Mouse (Mus musculus) E14TG2a.4 (cell line): ENCODE measurements around the gene Blvra.
"Not testable (repeated sequence)": the region's sequence is repeated elsewhere in the genome, so short reads cannot be mapped to it uniquely, and the experiment has no call there.

Experiments
- H3K27me3 ChIP-seq: 2 replicates; pipeline ENCODE4 v1.6.1; 2014; ENCODE audit warnings: low read length, control low read depth; ENCODE audit not compliant: insufficient read depth
- H3K36me3 ChIP-seq: 2 replicates; pipeline ENCODE4 v1.6.1; 2014; ENCODE audit warnings: low read length, control low read depth; ENCODE audit not compliant: insufficient read depth
- H3K4me1 ChIP-seq: replicated peaks from 2 replicates; pipeline ENCODE4 v1.6.1; 2014; ENCODE audit warnings: low read depth, low read length, control low read depth
- H3K4me3 ChIP-seq: replicated peaks from 2 replicates; pipeline ENCODE4 v1.5.1; 2014; ENCODE audit warnings: mild to moderate bottlenecking, low read length
- H3K9me3 ChIP-seq: 2 replicates; pipeline ENCODE4 v1.6.1; 2014; ENCODE audit warnings: low read length, control low read depth
- CTCF ChIP-seq: conservative IDR thresholded peaks from 2 replicates; pipeline ENCODE4 v1.5.1; 2014; ENCODE audit warnings: low read length
- NANOG ChIP-seq: IDR thresholded peaks from 2 replicates; pipeline ENCODE4 v1.6.1; 2014; ENCODE audit warnings: borderline replicate concordance, low read length, mixed read lengths
- POU5F1 ChIP-seq: IDR thresholded peaks from 2 replicates; pipeline ENCODE4 v1.6.1; 2014; ENCODE audit warnings: low read length, borderline replicate concordance

Gene Blvra

DNA sequence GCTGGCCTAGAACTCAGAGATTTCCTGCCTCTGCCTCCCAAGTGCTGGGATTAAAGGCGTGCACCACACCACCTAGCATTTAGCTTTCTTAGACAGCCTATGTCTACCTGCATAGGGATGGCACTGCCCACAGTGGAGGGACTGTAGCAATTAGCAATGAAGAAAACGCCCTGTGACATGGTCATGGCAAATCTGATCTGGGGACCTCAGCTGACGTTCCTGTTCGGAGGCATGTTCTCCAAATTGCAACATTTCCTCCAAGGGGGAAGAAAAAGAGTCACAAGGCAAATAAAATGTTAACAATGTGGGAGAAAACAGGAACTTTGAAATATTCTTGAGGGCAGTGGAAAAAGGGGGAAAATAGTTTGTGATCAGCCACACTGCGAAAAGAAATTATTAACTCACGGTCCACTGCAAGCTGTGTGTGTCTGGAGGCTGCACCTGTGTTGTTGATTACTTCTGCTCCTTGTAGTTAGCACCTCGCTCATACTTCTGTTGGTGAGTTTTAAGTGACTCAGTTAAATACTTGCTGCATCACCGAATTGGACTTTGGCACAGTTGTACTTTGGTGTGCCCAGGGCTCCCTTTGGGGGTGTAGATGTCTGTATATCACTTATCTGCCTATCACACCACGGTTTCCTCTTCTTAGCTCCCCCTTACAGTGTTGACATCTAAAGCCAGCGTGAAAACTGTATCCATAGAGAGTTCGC is 9.6 kb downstream of the Blvra start:
- Histone ChIP-seq H3K4me3 (no peak overlapping the region), H3K36me3 (no peaks in the 10 kb centered on the region), H3K27me3 (no peaks in the 10 kb centered on the region), H3K4me1 (peaks cover 21% of the 10 kb centered on the region), H3K9me3 (no peaks in the 10 kb centered on the region)
- TF ChIP-seq CTCF (no peak), NANOG (no peak), POU5F1 (no peak)

- Histone ChIP-seq H3K9me3 (no peaks in the 10 kb centered on the region), H3K36me3 (no peaks in the 10 kb centered on the region), H3K4me3 (no peak overlapping the region), H3K27me3 (no peaks in the 10 kb centered on the region), H3K4me1 (peaks cover 21% of the 10 kb centered on the region)
- no peak for TF ChIP-seq NANOG
- TF ChIP-seq POU5F1, result no peak
- no peak for TF ChIP-seq CTCF
Observed at GRCm38 (mm10) chr2:127080591-127081218, 10.2 kb downstream of the Blvra start.

- Histone ChIP-seq H3K4me1 (no peaks in the 10 kb centered on the region), H3K4me3 (no peak overlapping the region), H3K27me3 (no peaks in the 10 kb centered on the region), H3K36me3 (no peaks in the 10 kb centered on the region), H3K9me3 (no peaks in the 10 kb centered on the region)
- TF ChIP-seq CTCF (no peak), NANOG (no peak), POU5F1 (no peak)
Observed at GRCm38 (mm10) chr2:127086235-127086634, 15.8 kb downstream of the Blvra start.

DNA sequence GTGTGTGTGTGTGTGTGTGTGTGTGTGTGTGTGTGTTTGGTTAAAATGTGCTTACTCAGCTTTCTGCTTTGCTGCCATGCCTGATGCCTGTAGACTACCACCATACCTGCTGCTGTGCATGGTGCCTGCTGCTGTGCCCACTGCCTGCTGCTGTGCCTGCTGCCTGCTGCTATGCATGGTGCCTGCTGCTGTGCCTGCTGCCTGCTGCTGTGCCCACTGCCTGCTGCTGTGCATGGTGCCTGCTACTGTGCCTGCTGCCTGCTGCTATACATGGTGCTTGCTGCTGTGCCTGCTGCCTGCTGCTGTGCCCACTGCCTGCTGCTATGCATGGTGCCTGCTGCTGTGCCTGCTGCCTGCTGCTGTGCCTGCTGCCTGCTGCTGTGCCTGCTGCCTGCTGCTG is 19.7 kb downstream of the Blvra start:
- not testable (repeated sequence) for H3K27me3 ChIP-seq, H3K9me3 ChIP-seq, H3K4me3 ChIP-seq, H3K4me1 ChIP-seq, H3K36me3 ChIP-seq

DNA sequence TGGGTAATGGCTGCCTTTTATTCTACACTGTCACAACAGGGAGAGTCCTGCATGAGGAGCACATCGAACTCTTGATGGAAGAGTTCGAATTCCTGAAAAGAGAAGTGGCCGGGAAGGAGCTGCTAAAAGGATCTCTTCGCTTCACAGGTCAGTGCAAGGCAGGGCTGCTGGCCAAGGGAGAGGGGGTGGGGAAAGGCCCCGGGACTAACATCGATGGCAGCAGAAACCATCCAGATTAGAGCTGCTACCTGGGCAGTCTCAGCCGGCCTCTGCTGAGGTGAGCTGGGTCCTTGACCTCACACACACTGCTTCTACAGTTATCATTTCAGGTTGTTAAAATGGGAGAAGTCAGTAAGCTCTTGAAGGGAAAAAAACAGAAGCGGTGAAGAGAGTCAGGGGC is 21.5 kb downstream of the Blvra start:
- Histone ChIP-seq H3K9me3 (no peaks in the 10 kb centered on the region), H3K36me3 (no peaks in the 10 kb centered on the region), H3K27me3 (no peaks in the 10 kb centered on the region), H3K4me1 (peaks cover 8% of the 10 kb centered on the region; the same call in 1 of the 2 replicates), H3K4me3 (no peak overlapping the region)
- TF ChIP-seq CTCF (no peak), NANOG (no peak), POU5F1 (no peak)

DNA sequence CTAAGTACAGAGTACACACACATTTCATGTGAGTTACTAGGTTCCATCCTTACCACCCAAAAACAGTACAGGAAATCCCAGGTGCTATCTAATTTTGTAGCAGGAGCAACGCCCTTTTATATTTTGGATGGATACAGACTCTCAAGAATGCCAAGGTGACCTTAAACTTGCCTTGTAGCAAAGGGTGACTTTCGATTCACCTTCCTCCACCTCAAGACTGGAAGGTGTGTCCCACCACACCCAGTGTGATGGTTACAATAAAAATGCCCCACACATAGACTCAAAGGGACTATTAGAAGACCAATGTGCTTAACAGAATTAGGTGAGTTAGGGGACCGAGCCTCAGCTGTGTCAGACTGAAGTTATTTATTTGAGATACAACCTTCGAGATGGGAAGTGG is 38.5 kb downstream of the Blvra start:
- H3K27me3 ChIP-seq, result no peaks in the 10 kb centered on the region
- peaks cover 30% of the 10 kb centered on the region for H3K9me3 ChIP-seq
- TF ChIP-seq NANOG (no peak), POU5F1 (no peak), CTCF (no peak)
- H3K36me3 ChIP-seq, result peaks cover 100% of the 10 kb centered on the region
- no peak overlapping the region for H3K4me3 ChIP-seq
- peaks cover 35% of the 10 kb centered on the region for H3K4me1 ChIP-seq

DNA sequence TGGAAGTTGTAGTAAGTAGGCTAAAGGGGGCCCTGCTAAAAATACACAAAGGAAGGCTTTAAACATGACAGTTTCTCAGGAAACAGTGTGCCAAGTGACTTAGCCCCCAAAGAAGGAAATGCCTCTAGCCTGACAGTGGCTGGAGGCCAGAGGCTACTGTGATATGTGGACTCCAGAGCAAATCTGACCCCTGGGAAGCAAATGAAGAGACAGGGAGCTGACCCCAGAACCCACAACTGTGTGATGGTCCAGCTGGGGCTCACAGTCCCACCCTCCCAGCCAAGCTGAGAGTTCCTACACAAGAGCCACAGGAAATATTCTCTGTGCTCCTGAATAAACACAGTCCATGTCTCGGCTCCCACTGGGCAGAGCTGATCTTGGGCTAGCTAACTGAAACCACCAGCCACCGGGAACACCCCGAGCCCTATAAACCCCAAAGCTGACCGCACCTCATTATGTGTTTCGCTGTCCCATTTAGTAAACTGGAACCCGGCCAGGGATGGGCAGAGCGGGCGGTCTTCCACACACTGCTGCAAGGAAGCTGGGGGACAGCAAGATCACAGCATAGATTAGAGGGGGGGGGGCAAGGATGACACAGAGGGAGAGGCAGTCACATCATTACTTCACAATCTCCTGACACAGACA is 51.2 kb downstream of the Blvra start:
- peaks cover 98% of the 10 kb centered on the region for H3K36me3 ChIP-seq
- H3K4me1 ChIP-seq, result no peaks in the 10 kb centered on the region
- H3K4me3 ChIP-seq, result no peak overlapping the region
- TF ChIP-seq NANOG, result no peak
- no peak for TF ChIP-seq CTCF
- no peak for TF ChIP-seq POU5F1
- H3K27me3 ChIP-seq, result no peaks in the 10 kb centered on the region
- no peaks in the 10 kb centered on the region for H3K9me3 ChIP-seq

DNA sequence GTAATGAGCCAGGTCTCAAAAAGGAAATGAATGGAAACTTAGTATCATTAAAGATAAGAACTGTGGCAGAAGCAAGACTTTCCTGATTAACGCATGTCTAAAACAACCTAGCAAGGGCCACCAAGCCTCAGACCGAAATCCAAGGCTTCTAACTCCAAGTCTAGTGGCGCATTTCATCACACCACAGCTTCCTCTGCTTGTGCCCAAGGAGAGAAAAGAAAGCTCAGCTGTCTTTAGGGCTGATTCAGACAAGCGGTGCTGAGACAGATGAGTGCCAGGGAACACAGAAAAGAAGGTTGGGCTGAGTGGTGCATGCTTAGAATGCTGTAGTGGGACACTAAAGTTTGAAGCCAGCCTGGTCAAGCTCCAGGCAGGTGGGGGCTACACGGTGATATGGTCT is 58.5 kb downstream of the Blvra start:
- Histone ChIP-seq H3K36me3 (peaks cover 65% of the 10 kb centered on the region), H3K27me3 (no peaks in the 10 kb centered on the region)

GRCm38 (mm10) chr2:127131353-127131752 is 60.9 kb downstream of the Blvra start:
- H3K36me3 ChIP-seq, result peaks cover 40% of the 10 kb centered on the region
- H3K4me1 ChIP-seq, result peaks cover 64% of the 10 kb centered on the region
- no peak overlapping the region for H3K4me3 ChIP-seq
- H3K9me3 ChIP-seq, result no peaks in the 10 kb centered on the region
- no peak for TF ChIP-seq NANOG
- no peak for TF ChIP-seq POU5F1
- no peak for TF ChIP-seq CTCF
- no peaks in the 10 kb centered on the region for H3K27me3 ChIP-seq

More for the DNA sequence above, 58.5 kb downstream of the Blvra start:
- Histone ChIP-seq H3K9me3 (no peaks in the 10 kb centered on the region), H3K4me3 (no peak overlapping the region), H3K4me1 (peaks cover 50% of the 10 kb centered on the region)
- TF ChIP-seq NANOG (no peak), CTCF (no peak), POU5F1 (no peak)
